Mouse (Mus musculus) small intestine, adult 2 months (tissue): ENCODE measurements around the gene Kcnb1.

Experiments
- CTCF ChIP-seq: fragments of 200-500 bp; IDR thresholded peaks from 2 replicates; pipeline ENCODE4 v1.5.1; 2012; ENCODE audit warnings: low read depth, mild to moderate bottlenecking, control low read depth, inconsistent platforms, low read length, moderate library complexity, mixed read lengths; ENCODE audit not compliant: insufficient replicate concordance, insufficient read length; ENCODE audit errors: extremely low read depth
- POLR2A ChIP-seq: fragments of 200-500 bp; IDR thresholded peaks from 2 replicates; pipeline ENCODE4 v1.6.1; 2012; ENCODE audit warnings: low read depth, mild to moderate bottlenecking, control low read depth, inconsistent platforms, low read length, moderate library complexity

DNA sequence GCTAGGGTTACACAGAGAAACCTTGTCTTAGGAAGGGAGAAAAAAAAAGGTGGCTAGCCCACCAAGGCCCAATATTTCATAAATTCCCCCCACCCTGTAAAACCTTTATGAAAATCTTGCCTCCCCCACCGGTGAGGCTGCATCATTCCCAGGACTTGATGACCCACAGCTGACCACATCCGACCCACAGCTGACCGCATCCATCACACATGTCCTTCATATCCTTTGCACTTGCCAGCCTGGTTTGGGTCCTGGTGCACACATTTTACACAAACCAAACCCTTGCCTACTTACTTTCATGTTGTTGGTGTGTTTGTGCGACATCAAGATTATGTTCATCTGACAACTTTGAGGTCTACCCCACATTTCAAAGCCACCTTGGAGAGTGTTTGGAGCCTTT, 46.2 kb upstream of the Kcnb1 start:
- TF ChIP-seq POLR2A (no peak), CTCF (no peak)
